Mouse (Mus musculus) lung, embryonic 16.5 days (tissue): ENCODE data around the gene Macrod1. TPM values are rescaled to one million over a fixed set of nuclear protein-coding genes. Genes with fewer than 3 reads are reported as not detected.
"Not testable (repeated sequence)": the region's sequence is repeated elsewhere in the genome, so short reads cannot be mapped to it uniquely, and the experiment has no call there.

Experiments used
- ATAC-seq: fragments of 200-750 bp; cut with Nextera tagmentation; 2 replicates; pipeline ENCODE4 v1.8.0; 2017; ENCODE audit warnings: low read depth, mild to moderate bottlenecking, moderate library complexity
- H3K27ac ChIP-seq: fragments of 300-500 bp; sonication (generic); 2 replicates; pipeline ENCODE4 v1.5.1; 2014; ENCODE audit warnings: mild to moderate bottlenecking, control low read depth, low read length
- H3K27me3 ChIP-seq: fragments of 300-500 bp; sonication (generic); 2 replicates; pipeline ENCODE4 v1.6.1; 2014; ENCODE audit warnings: low read depth, low read length, mixed read lengths; ENCODE audit not compliant: control insufficient read depth, insufficient read depth
- H3K36me3 ChIP-seq: fragments of 300-500 bp; sonication (generic); 2 replicates; pipeline ENCODE4 v1.6.1; 2014; ENCODE audit warnings: low read length; ENCODE audit not compliant: control insufficient read depth, insufficient read depth
- H3K4me1 ChIP-seq: fragments of 300-500 bp; sonication (generic); replicated peaks from 2 replicates; pipeline ENCODE4 v1.6.1; 2014; ENCODE audit warnings: low read length, mixed read lengths; ENCODE audit not compliant: control insufficient read depth, insufficient read depth
- H3K4me2 ChIP-seq: fragments of 300-500 bp; sonication (generic); 2 replicates; pipeline ENCODE4 v1.6.1; 2014; ENCODE audit warnings: low read depth, low read length, control low read depth
- H3K4me3 ChIP-seq: fragments of 300-500 bp; sonication (generic); 2 replicates; pipeline ENCODE4 v1.5.1; 2014; ENCODE audit warnings: mild to moderate bottlenecking, low read length, control low read depth
- H3K9ac ChIP-seq: fragments of 300-500 bp; sonication (generic); 2 replicates; pipeline ENCODE4 v1.6.1; 2014; ENCODE audit warnings: low read length, control low read depth
- H3K9me3 ChIP-seq: fragments of 300-500 bp; sonication (generic); 2 replicates; pipeline ENCODE4 v1.6.1; 2016; ENCODE audit warnings: low read length; ENCODE audit not compliant: control insufficient read depth
- WGBS: fragments of 180-500 bp; shearing (Covaris S2); extraction: QIAGEN DNeasy Blood & Tissue Kit; methylation state at CpG from one replicate; pipeline ENCODE4 v1.1.7; 2014; 5-methylcytosine and 5-hydroxymethylcytosine counted together
- polyA plus RNA-seq: library from polyadenylated mRNA; unstranded; fragments of >200 nt; fragmentation: Nextera tagmentation; extraction: Ambion mirVana; gene quantifications from 2 replicates; pipeline ENCODE4 v1.2.1, GENCODE M21; 2015

The Macrod1 gene
- polyA plus RNA-seq, 1 experiment from 2014 or later, result 15.3 TPM

GRCm38 (mm10) chr19:7053382-7053781 is 3.2 kb upstream of the Macrod1 start:
- H3K36me3 ChIP-seq, H3K27me3 ChIP-seq, H3K9ac ChIP-seq, H3K4me2 ChIP-seq, ATAC-seq, H3K9me3 ChIP-seq, H3K4me3 ChIP-seq, H3K27ac ChIP-seq: not testable (repeated sequence)
- H3K4me1 ChIP-seq, result peaks cover 17% of the 10 kb centered on the region
- WGBS, result 89% methylated on average over 4 of the region's 4 CpGs

- Histone ChIP-seq H3K9ac (no peak overlapping the region), H3K4me3 (no peak overlapping the region), H3K27ac (peak overlapping the region; percentile 0; the same call in 1 of the 2 replicates), H3K27me3 (no peaks in the 10 kb centered on the region), H3K4me1 (peaks cover 17% of the 10 kb centered on the region), H3K4me2 (no peak overlapping the region), H3K36me3 (no peaks in the 10 kb centered on the region), H3K9me3 (no peaks in the 10 kb centered on the region)
- 37% methylated on average over 10 of the region's 10 CpGs for WGBS
- ATAC-seq, result 0 out of 2 replicates have a peak, but pooled peaks have one; percentile 25
Observed at GRCm38 (mm10) chr19:7054772-7055171, 1.8 kb upstream of the Macrod1 start.

GRCm38 (mm10) chr19:7055173-7055572 is 1.4 kb upstream of the Macrod1 start:
- Histone ChIP-seq H3K4me2 (no peak overlapping the region), H3K4me1 (peaks cover 17% of the 10 kb centered on the region), H3K9me3 (no peaks in the 10 kb centered on the region), H3K27ac (peak overlapping the region; percentile 1; the same call in 1 of the 2 replicates), H3K9ac (no peak overlapping the region), H3K36me3 (no peaks in the 10 kb centered on the region), H3K27me3 (no peaks in the 10 kb centered on the region), H3K4me3 (no peak overlapping the region)
- WGBS, result 37% methylated on average over 3 of the region's 3 CpGs
- no peak for ATAC-seq

GRCm38 (mm10) chr19:7057126-7057721 is 614 bp downstream of the Macrod1 start:
- Histone ChIP-seq H3K27ac (peak overlapping the region; percentile 76), H3K9ac (peak overlapping the region; percentile 77), H3K4me2 (peak overlapping the region; percentile 97), H3K4me3 (peak overlapping the region; percentile 71), H3K27me3 (no peaks in the 10 kb centered on the region), H3K36me3 (no peaks in the 10 kb centered on the region), H3K9me3 (no peaks in the 10 kb centered on the region), H3K4me1 (peaks cover 17% of the 10 kb centered on the region)
- peak; percentile 37 for ATAC-seq
- under 1% methylated on average over 12 of the region's 16 CpGs for WGBS

GRCm38 (mm10) chr19:7057722-7058207 is 1.2 kb downstream of the Macrod1 start:
- WGBS, result 2% methylated on average over 15 of the region's 15 CpGs
- peak overlapping the region; percentile 97 for H3K4me2 ChIP-seq
- H3K4me3 ChIP-seq, result peak overlapping the region; percentile 71
- H3K9me3 ChIP-seq, result no peaks in the 10 kb centered on the region
- peak; percentile 80 for ATAC-seq
- H3K27me3 ChIP-seq, result no peaks in the 10 kb centered on the region
- H3K36me3 ChIP-seq, result no peaks in the 10 kb centered on the region
- H3K27ac ChIP-seq, result peak overlapping the region; percentile 76
- H3K4me1 ChIP-seq, result peaks cover 17% of the 10 kb centered on the region
- peak overlapping the region; percentile 77; the same call in 1 of the 2 replicates for H3K9ac ChIP-seq

GRCm38 (mm10) chr19:7058541-7058940 is 1.9 kb downstream of the Macrod1 start:
- Histone ChIP-seq H3K9me3 (no peaks in the 10 kb centered on the region), H3K4me3 (no peak overlapping the region), H3K4me1 (peaks cover 17% of the 10 kb centered on the region), H3K4me2 (peak overlapping the region; percentile 97; the same call in 1 of the 2 replicates), H3K36me3 (no peaks in the 10 kb centered on the region), H3K27me3 (no peaks in the 10 kb centered on the region), H3K27ac (no peak overlapping the region), H3K9ac (no peak overlapping the region)
- 65% methylated on average over 6 of the region's 6 CpGs for WGBS
- ATAC-seq, result no peak

GRCm38 (mm10) chr19:7062110-7062509 is 5.5 kb downstream of the Macrod1 start:
- Histone ChIP-seq H3K27me3 (no peaks in the 10 kb centered on the region), H3K4me1 (peaks cover 16% of the 10 kb centered on the region), H3K27ac (no peak overlapping the region), H3K9me3 (no peaks in the 10 kb centered on the region), H3K36me3 (no peaks in the 10 kb centered on the region), H3K9ac (no peak overlapping the region), H3K4me3 (no peak overlapping the region), H3K4me2 (no peak overlapping the region)
- ATAC-seq, result no peak
- 87% methylated on average over 5 of the region's 5 CpGs for WGBS

GRCm38 (mm10) chr19:7062916-7063315 is 6.3 kb downstream of the Macrod1 start:
- Histone ChIP-seq H3K27ac (no peak overlapping the region), H3K4me1 (peaks cover 11% of the 10 kb centered on the region), H3K9ac (no peak overlapping the region), H3K4me3 (no peak overlapping the region), H3K9me3 (no peaks in the 10 kb centered on the region), H3K4me2 (no peak overlapping the region), H3K36me3 (no peaks in the 10 kb centered on the region), H3K27me3 (no peaks in the 10 kb centered on the region; the same call in 1 of the 2 replicates)
- no peak for ATAC-seq
- WGBS, result 76% methylated on average over 8 of the region's 8 CpGs

- H3K9ac ChIP-seq, result no peak overlapping the region
- no peaks in the 10 kb centered on the region for H3K36me3 ChIP-seq
- no peaks in the 10 kb centered on the region; the same call in 1 of the 2 replicates for H3K27me3 ChIP-seq
- H3K4me2 ChIP-seq, result no peak overlapping the region
- no peak overlapping the region for H3K4me3 ChIP-seq
- peak; percentile 63; the same call in 1 of the 2 replicates for ATAC-seq
- H3K9me3 ChIP-seq, result no peaks in the 10 kb centered on the region
- 3% methylated on average over 3 of the region's 3 CpGs for WGBS
- H3K4me1 ChIP-seq, result peaks cover 21% of the 10 kb centered on the region
- no peak overlapping the region for H3K27ac ChIP-seq
Observed at GRCm38 (mm10) chr19:7064571-7064970, 8.0 kb downstream of the Macrod1 start.
